Mouse (Mus musculus): ENCODE measurements at regions not wholly inside any gene's neighbourhood (a gene's known extent, or its start where the extent isn't known, plus 50 kb on each side); places are given as distances from the start of the nearest gene placed in this dataset.

- TF ChIP-seq CTCF (IDR thresholded peaks at IDR 0.05) (no peak), POLR2A (IDR thresholded peaks at IDR 0.05; ENCODE audit: insufficient read depth, low read depth, low read length) (no peak), EP300 (IDR thresholded peaks at IDR 0.05; ENCODE audit: insufficient read depth, low read depth, low read length) (no peak)
These were observed 483.5 kb upstream of the Pkdcc start for GRCm38 (mm10) chr17:82731561-82731960.
